Mouse (Mus musculus) layer of hippocampus, postnatal 36 days (tissue): ENCODE data around the gene Olfm2. TPM values are rescaled to one million over a fixed set of nuclear protein-coding genes. Genes with fewer than 3 reads are reported as not detected.
"Not testable (repeated sequence)": the region's sequence is repeated elsewhere in the genome, so short reads cannot be mapped to it uniquely, and the experiment has no call there.

Experiments
- DNase-seq, 2 experiments: peaks; one replicate each; pipeline ENCODE4 v3.0.0; 2022
- total RNA-seq, 2 experiments: library from RNA; stranded (reverse); gene quantifications; 2 replicates each; pipeline ENCODE4 v1.2.3; 2021

The Olfm2 gene
- total RNA-seq, 2 experiments from 2014 or later: 36.1 to 39.1 TPM

GRCm38 (mm10) chr9:20652260-20652658, 93.9 kb downstream of the Olfm2 start:
- DNase-seq: no peak

- DNase-seq: peak; percentile 99
Observed at GRCm38 (mm10) chr9:20651602-20652259, 94.4 kb downstream of the Olfm2 start, which contains the start of gene Pin1. TSS of gene Pin1 (plus strand) at chr9:20652095.

- no peak for DNase-seq
Observed at GRCm38 (mm10) chr9:20645121-20645520, 101.0 kb downstream of the Olfm2 start.

- DNase-seq: peak; percentile 80 to 81
Observed at GRCm38 (mm10) chr9:20644360-20645081, 101.6 kb downstream of the Olfm2 start, which contains the start of gene Fbxl12. TSS of gene Fbxl12 (minus strand) at chr9:20644767.

- no peak for DNase-seq
Observed at GRCm38 (mm10) chr9:20643781-20644180, 102.4 kb downstream of the Olfm2 start.

- DNase-seq: peak; percentile 64 to 69
Observed at GRCm38 (mm10) chr9:20642896-20643466, 103.2 kb downstream of the Olfm2 start.

GRCm38 (mm10) chr9:20642101-20642895, 103.9 kb downstream of the Olfm2 start, which contains the start of gene Ubl5:
TSS of gene Ubl5 (plus strand) at chr9:20642878.
- DNase-seq: peak in 1 of 2 experiments; percentile 41

- no peak for DNase-seq
Observed at GRCm38 (mm10) chr9:20641501-20641900, 104.6 kb downstream of the Olfm2 start.

GRCm38 (mm10) chr9:20639486-20639885, 106.7 kb downstream of the Olfm2 start:
- DNase-seq: no peak

- DNase-seq: no peak
Observed at GRCm38 (mm10) chr9:20638552-20638951, 107.6 kb downstream of the Olfm2 start.

- no peak for DNase-seq
Observed at GRCm38 (mm10) chr9:20636790-20637189, 109.4 kb downstream of the Olfm2 start.

- DNase-seq: no peak
Observed at GRCm38 (mm10) chr9:20636256-20636655, 109.9 kb downstream of the Olfm2 start.

- DNase-seq: not testable (repeated sequence)
Observed at GRCm38 (mm10) chr9:20635676-20636075, 110.5 kb downstream of the Olfm2 start.

GRCm38 (mm10) chr9:20631332-20631731, 114.8 kb downstream of the Olfm2 start:
- no peak for DNase-seq

Other genes starting within 250 kb of the Olfm2 start
- 10 to 100 TPM; 44.3 to 45.1 TPM for gene Zfp266, start 224.9 kb downstream of the Olfm2 start, total RNA-seq
- gene Zfp846, start 165.1 kb downstream of the Olfm2 start, total RNA-seq: 10 to 100 TPM; 23.9 to 24.8 TPM
- gene Ubl5, start 103.5 kb downstream of the Olfm2 start, total RNA-seq: 100 to 1,000 TPM; 295 to 327 TPM
- 10 to 100 TPM; 19.6 to 22.6 TPM for gene Fbxl12, start 101.6 kb downstream of the Olfm2 start, total RNA-seq
- 10 to 100 TPM; 35.1 to 35.4 TPM for gene Pin1, start 94.3 kb downstream of the Olfm2 start, total RNA-seq
- 1 to 10 TPM; 1.3 to 2.0 TPM for gene Col5a3, start 68.7 kb upstream of the Olfm2 start, total RNA-seq
- gene Rdh8, start 72.2 kb upstream of the Olfm2 start, total RNA-seq: not detected
- 10 to 100 TPM; 68.4 to 69.6 TPM for gene A230050P20Rik, start 122.3 kb upstream of the Olfm2 start, total RNA-seq
- 1 to 10 TPM; 9.8 to 9.9 TPM for gene Angptl6, start 133.4 kb upstream of the Olfm2 start, total RNA-seq
- 10 to 100 TPM; 19.8 to 24.9 TPM for gene Ppan, start 141.8 kb upstream of the Olfm2 start, total RNA-seq
- 100 to 1,000 TPM; 120 to 127 TPM for gene Eif3g, start 152.3 kb upstream of the Olfm2 start, total RNA-seq
- 10 to 100 TPM; 34.0 to 35.1 TPM for gene Dnmt1, start 213.5 kb upstream of the Olfm2 start, total RNA-seq
- gene S1pr2, start 230.4 kb upstream of the Olfm2 start, total RNA-seq: 1 to 10 TPM; 1.2 to 2.8 TPM